Mouse (Mus musculus) liver, adult 2 months (tissue): ENCODE data around the gene Wdpcp.

Source experiments
- CTCF ChIP-seq: fragments of 200-500 bp; IDR thresholded peaks from 2 replicates; pipeline ENCODE4 v1.5.1; 2011; ENCODE audit warnings: low read depth, low read length, control low read depth
- POLR2A ChIP-seq: fragments of 200-500 bp; IDR thresholded peaks from 2 replicates; pipeline ENCODE4 v1.6.1; 2011; ENCODE audit warnings: low read length, control low read depth; ENCODE audit not compliant: insufficient read depth; ENCODE audit errors: extremely low read depth

- TF ChIP-seq CTCF (no peak), POLR2A (no peak)
Measured at GRCm38 (mm10) chr11:21545951-21546350, 26.1 kb upstream of the Wdpcp start.
